Mouse (Mus musculus) mouse embryonic stem cell (cell line): ENCODE data around the gene Gns.
"Not testable (repeated sequence)": the region's sequence is repeated elsewhere in the genome, so short reads cannot be mapped to it uniquely, and the experiment has no call there.

Source experiments
- in situ Hi-C, 2 experiments: fragments of 300-500 bp; cut with MboI; formaldehyde crosslinking; loops; 1 replicate in 1 of 2; 3 replicates in 1 of 2; pipeline ENCODE4 v1.14.3; 2019 to 2020; ENCODE audit warnings: low sequenced_read_pairs in 2 of 2, low pct_unique_long_range_greater_than_20kb in 1 of 2, mixed read lengths in 1 of 2; ENCODE audit not compliant: unreplicated experiment in 1 of 2

Gns gene

DNA sequence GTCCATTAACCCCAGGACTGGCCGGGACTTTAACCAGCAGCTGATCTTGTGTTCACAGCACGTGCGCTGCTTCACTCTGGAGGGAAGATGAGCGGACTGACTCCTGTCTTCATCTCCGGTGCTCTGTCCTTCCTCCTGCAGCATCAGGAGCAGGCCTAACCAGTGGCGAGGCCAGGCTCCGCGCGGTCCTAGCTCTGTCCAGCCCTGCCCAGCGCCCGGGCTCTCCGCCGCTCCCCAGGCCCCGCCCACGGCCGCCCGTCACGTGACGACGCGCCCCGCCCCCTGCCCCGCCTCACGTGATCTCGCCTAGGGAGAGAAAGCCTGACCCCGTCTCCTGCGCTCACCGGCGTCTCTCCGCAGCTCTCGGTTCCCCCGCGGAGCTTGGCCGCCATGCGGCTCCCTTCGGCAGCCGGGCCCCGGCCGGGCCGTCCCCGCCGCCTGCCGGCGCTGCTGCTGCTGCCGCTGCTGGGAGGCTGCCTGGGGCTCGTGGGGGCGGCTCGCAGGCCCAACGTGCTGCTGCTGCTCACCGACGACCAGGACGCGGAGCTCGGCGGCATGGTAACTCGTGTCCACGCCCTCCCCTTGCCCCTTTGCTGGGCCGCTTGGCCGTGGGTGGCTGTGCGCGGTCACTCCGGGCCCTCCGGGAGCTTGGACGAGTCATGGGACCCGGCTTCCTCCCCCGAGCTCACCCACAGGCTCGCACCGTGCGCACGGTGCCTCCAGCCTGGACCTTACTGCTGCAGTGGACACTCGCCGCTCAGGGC lies at the start of gene Gns:
Gns (plus strand) TSS at position 290 of the 764 bp plus-strand sequence.
- in situ Hi-C loops, result no loop called here

DNA sequence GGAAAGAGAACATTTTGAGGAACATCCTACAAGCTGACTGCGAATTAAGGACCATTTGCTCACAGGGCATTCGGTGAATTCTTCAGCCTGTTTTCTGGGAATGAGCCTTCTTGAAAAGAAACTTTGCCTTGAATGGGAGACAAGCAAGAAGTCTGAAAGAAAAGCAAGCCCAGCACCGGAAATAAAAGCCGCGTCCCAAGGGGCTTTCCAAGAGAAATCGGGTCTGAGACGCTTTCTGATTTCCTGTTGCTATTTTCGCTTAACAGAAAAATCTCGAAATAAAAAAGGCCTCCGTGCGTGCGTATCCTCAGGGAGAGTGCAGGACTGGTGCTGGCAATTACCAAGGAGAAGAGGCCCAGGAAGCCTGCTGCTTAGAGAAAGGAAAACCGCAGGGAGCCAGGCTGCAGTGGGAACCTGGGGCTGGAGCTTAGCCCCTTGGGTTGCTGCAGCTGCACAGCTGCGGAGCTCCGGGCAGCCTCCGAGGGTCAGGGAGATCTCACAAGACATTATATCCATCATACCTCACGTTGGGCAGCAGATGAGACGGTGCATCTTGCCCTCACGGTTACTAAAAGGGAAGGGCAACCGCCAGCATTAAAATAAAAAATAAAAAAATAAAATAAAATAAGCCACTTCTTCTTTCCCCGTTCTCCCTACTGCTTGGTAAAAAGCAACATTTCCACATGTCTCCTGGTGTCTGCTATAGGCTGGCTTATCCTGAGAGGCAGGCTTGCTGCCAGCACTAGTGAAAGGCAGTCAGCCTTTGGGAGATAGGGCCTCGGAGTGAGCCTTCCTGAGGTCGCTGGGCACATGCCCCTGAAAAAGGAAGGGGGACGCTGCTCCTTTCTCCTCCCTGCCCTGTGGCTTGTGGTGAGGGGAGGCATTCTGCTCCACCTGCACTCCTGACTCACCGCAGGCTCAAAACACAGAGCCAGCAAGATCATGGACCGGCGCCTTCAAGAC lies 49.3 kb upstream of the Gns start:
- in situ Hi-C loops, result no loop called here

GRCm38 (mm10) chr10:121316361-121316760 lies 48.5 kb upstream of the Gns start:
- in situ Hi-C loops, result no loop called here

GRCm38 (mm10) chr10:121318397-121318950 lies 46.4 kb upstream of the Gns start:
- in situ Hi-C loops, result no loop called here

GRCm38 (mm10) chr10:121323493-121323892 lies 41.4 kb upstream of the Gns start:
- in situ Hi-C loops, result no loop called here

DNA sequence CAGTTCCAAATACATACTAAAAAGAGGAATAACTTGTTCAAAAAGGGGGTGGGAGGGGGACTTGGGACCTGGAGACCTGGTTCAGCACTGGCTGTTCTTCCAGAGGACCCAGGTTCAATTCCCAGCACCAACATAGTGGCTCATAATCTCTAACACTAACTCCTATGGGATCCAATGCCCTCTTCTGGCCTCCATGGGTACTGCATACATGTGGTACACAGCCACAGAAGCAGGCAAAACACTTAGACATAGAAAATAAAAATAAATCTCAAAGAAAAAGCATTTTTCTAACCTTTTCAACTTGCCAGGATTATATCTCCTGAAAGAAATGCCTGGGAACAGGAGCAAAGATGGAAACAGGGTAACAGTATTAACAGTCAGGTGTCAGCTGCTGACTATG lies 38.7 kb upstream of the Gns start:
- in situ Hi-C loops, result no loop called here

DNA sequence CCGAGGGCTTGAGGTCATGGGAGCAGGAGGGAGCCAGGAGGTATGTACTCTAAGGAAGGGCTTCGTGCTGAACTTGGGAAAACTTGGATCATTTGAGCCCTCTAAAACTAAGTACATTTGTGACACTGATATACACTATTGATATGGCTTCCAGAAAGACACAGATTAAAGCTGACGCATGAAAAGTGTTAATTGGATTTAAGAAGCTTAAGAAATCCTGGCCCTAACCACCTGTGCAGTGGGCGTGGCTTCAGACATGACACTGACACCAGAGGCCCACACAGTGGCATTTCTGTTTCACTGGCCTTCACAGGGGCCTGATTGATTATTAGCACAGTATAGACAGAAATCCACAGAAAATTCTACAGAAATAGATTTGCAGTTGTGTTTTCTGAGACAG lies 35.3 kb upstream of the Gns start:
- in situ Hi-C loops, result no loop called here

DNA sequence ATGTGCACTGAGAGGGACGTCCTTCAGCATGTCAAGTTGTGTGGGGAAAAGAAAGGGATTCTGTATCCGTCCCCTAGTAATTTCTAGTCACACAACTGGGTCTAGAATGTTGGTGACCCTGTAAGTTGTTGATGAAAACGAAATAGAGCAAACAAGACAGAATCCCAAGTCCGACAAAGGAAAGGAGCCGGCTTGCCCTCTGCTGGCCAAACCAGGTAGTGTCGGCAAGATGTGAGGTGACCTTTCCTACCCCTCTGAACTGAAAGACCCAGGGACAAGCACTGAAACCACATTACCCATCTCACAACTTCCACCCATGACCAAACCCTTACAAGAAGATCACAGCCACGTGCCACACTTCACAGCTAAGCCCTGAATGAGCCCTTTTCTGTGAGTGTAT lies 34.0 kb upstream of the Gns start:
- in situ Hi-C loops, result no loop called here

- in situ Hi-C loops, result no loop called here
These were observed 30.3 kb upstream of the Gns start for GRCm38 (mm10) chr10:121334576-121334975.

DNA sequence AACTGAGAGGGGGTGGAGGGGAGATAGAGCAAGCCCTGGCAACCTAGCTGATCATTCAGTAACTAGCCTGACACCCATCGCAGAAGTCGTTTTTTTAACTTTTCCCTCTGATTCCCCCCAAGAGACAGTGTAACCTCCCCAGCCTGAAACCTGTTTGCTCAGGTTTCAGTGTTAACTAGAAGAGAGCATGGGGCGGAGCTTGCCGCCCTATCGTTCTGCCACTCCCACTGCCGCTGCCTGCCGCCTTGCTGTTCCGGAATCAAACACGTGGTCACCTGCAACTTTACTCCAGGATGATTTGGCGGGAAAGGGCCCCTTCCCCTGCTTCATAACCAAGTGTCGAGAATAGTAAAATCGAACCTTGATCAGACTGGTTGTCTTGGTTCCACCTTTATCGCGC lies 28.4 kb upstream of the Gns start:
- in situ Hi-C loops, result not testable (repeated sequence)

- in situ Hi-C loops, result no loop called here
These were observed 23.9 kb upstream of the Gns start for GRCm38 (mm10) chr10:121340754-121341593.

DNA sequence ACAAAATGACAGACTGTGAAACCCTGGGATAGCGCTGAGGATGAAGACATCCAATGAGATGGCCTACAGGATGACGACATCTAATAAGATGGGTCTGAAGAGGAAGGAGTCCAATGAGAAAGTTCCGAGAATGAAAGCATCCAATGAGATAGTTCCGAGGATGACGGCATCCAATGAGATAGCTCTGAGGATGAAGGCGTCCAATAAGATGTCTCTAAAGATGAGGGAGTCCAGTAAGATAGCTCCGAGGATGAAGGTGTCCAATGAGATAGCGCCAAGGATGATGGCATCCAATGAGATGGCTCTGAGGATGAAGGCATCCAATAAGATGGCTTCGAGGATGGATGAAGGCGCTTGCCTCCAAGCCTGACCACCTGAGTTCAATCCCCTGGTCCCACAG lies 22.6 kb upstream of the Gns start:
- in situ Hi-C loops, result no loop called here

GRCm38 (mm10) chr10:121343867-121344266 lies 21.0 kb upstream of the Gns start:
- in situ Hi-C loops, result no loop called here

- in situ Hi-C loops, result no loop called here
These were observed 15.6 kb upstream of the Gns start for GRCm38 (mm10) chr10:121349244-121349643.

DNA sequence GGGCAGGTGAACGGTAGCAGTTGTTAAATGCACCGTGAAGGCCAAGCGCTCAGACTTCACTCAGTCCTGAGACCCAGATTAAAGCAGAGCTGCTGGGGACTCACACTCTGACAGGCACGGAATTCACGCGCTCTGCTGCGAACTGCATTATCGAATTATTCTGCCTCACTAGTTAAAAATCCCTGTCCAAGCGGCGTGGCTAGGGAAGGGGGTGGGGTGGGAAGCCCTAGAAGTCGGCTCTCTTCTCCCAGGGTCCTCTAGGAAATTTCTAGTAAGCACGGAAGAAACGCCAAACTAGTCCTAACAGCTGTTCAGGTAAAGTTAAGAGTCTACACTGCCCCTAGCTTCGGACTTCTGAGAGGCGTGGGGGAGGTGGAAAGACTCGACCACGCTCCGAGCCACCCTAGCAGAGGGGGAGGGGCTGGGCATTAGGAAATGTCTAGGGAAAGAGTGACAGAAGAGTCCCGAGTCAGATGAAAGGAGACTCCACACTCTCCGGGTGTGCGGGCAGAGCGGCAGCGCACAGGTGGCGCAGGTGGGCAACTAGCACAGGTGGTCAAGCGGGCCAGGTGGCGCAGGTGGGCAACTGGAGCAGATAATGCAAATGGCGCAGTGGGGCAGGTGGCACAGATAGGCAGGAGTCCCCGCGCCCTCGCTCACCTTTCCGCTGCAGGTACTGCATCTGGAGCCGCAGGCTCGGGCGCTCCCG lies 14.4 kb upstream of the Gns start:
- in situ Hi-C loops, result no loop called here

DNA sequence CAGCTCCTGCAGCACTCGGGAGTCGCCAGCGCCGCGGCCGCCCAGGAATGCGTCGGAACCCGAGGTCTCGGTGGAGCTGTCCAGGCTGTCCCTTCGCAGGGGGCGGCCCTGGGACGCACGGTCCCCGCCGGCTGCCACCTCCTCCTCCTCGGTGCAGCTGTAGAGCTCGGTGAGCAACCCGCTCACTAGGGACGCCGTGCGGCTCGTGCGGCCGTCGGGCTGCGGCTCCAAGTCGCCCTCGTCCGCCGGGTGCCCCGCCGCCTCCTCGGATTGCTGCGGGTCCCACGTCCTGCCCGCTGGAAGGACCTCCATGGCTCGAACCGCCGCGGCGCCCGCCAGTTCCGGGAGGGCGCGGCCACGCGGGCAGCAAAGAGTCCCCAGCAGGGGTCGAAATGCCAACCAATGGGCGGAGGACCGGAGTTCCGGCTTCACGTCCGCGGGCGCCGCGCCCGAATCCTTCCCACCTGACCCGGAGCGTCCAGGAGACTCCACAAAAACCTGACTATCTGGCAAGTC lies 13.8 kb upstream of the Gns start, which contains the start of gene Tbc1d30:
Tbc1d30 (minus strand) TSS at position 213 of the 516 bp plus-strand sequence.
- in situ Hi-C loops, result no loop called here

- in situ Hi-C loops, result no loop called here
These were observed 13.1 kb upstream of the Gns start for GRCm38 (mm10) chr10:121351692-121352290.
